Mouse (Mus musculus) erythroid progenitor cell, adult 5-6 weeks (primary cell): ENCODE measurements around the gene Rap1gap2. TPM values are rescaled to one million over a fixed set of nuclear protein-coding genes. Genes with fewer than 3 reads are reported as not detected.
"Not testable (repeated sequence)": the region's sequence is repeated elsewhere in the genome, so short reads cannot be mapped to it uniquely, and the experiment has no call there.

Source experiments
- ATAC-seq: replicated peaks from 2 replicates; pipeline ENCODE4 v1.8.0; 2016; ENCODE audit warnings: moderate number of reproducible peaks, mild to moderate bottlenecking, moderate TSS enrichment, inconsistent platforms; ENCODE audit not compliant: poor library complexity, low FRiP score, severe bottlenecking
- total RNA-seq, 2 experiments: library from RNA; stranded (forward) in 1 of 2; stranded (reverse) in 1 of 2; fragments of 150-400 nt in 1 of 2; fragments of 186-747, 209-891 nt in 1 of 2; gene quantifications; 2 replicates each; pipeline versions ENCODE4 v1.2.3 to v1.2.4; 2015 to 2017; ENCODE audit warnings: low replicate concordance in 2 of 2

Gene Rap1gap2
- total RNA-seq, 2 experiments from 2014 or later, result 1.3 to 3.0 TPM

- ATAC-seq, result no peak
Measured at GRCm38 (mm10) chr11:74582464-74582863, 28.3 kb downstream of the Rap1gap2 start.

DNA sequence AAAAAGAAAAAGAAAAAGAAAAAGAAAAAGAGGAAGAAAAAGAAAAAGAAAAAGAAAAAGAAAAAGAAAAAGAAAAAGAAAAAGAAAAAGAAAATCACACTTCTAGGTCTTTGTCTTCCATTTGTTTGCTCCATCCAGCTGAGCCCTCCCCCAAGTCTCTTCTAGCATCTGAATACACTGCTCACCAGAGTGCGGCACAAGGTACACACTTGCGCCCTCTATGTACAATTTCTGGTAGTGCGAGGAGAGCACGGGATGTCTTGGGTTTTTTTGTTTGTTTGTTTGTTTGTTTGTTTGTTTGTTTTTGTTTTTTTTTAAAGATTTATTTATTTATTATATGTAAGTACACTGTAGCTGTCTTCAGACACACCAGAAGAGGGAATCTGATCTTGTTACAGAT lies 29.4 kb downstream of the Rap1gap2 start:
- not testable (repeated sequence) for ATAC-seq

GRCm38 (mm10) chr11:74577068-74577467 lies 33.6 kb downstream of the Rap1gap2 start:
- ATAC-seq, result peak; percentile 75

GRCm38 (mm10) chr11:74575940-74576339 lies 34.8 kb downstream of the Rap1gap2 start:
- ATAC-seq, result peak; percentile 50

DNA sequence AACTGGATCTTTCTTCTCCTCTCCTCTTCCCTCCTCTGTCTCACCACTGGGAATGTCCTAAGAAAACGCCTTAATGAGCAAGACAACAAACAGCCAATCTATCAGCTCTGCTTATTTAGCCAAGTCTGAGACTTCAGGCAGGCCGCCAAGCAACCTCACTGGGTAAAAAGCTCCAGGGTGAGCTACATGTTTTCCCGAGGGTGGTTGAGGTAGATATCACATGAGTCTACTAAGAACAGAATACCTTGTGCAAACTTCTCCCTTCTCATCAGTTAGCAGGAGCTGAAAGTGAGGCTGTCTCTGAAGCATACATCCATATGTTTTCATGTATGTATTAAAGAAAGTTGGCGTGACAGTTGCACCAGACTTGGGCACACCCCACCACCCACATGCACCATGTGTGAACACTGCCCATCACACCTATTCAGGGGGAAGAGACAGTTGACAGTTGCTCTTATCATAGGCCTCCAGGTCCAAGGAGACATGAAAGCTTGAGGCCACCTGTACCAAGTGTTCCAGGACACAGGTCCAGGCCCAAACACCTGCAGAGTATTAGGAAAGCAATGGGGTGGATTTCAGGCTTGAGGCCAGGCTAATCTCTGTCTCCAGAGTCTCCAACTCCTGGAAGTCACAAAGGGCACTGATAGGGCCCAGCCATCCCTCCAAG lies 35.8 kb downstream of the Rap1gap2 start:
- peak; percentile 39 for ATAC-seq

- peak; percentile 81 for ATAC-seq
Measured at GRCm38 (mm10) chr11:74572459-74573061, 38.2 kb downstream of the Rap1gap2 start.

- no peak for ATAC-seq
Measured at GRCm38 (mm10) chr11:74569735-74570134, 41.0 kb downstream of the Rap1gap2 start.

DNA sequence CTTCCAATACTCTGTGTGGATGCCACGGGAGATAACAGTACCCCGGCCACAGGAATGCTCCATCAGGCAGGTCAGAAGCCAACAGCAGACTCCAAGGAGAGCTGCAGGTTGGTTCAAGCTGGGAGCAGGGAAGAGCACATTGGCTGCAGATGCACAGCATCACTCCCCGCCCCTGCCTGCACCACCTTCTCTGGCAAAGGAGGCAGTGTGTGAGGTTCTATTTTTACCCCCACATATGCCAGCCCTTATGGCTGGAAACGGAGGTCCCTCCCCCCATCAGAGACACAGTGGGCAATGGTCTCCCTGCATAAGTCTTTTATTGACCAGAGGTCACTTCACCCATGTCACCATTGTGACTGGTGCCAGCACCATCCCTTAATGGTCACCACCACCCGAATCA lies 42.3 kb downstream of the Rap1gap2 start:
- ATAC-seq, result no peak

DNA sequence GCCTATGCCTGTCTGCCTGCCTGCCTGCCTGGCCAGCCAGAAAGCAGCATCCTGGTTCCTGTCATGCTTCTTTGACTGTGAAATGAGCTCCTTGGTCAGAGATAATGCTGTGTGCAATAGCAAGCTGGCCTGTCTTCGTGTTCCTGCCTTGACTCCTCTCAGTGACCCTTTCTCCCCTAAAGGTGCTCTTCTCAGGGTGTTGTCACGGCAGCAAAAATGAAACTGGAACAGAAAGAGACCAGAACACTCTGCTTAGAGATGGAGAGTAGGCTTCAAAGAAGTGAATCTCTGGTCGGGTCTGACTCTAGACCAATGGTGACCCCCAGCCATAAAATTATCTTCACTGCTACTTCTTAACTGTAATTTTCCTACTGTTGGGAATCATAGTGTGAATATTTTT lies 42.7 kb downstream of the Rap1gap2 start:
- no peak for ATAC-seq

- ATAC-seq, result no peak
Measured at GRCm38 (mm10) chr11:74566326-74566874, 44.3 kb downstream of the Rap1gap2 start.

GRCm38 (mm10) chr11:74561392-74561791 lies 49.3 kb downstream of the Rap1gap2 start:
- ATAC-seq, result no peak

DNA sequence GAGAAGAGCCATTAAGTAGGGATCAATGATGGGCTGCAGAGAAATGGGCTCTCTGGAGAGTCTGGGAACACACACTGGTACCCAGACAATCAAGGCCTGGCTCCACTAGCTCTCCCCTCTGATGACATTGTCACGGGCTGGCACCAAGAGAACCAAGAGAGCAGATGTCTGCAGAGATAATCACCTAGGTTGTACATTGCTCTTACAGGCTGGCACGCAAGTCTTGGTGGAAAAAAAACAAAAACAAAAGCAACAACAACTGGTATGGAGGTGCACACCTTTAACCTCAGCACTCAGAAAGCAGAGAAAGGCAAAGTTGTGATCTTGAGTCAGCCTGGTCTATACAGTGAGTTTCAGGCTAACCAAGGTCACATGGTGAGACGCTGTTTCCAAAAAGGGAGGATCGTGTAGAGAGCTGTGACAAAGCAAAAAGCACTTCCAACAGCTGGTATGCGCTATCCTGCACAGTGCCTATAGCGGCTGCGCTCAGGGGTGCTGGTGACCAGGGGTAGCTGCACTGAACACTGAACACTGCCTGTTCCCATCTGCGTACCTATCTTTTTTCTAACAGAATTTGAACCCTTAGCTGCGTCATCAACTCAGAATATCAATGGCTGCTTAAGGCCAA lies 50.0 kb downstream of the Rap1gap2 start:
- ATAC-seq, result peak; percentile 82

DNA sequence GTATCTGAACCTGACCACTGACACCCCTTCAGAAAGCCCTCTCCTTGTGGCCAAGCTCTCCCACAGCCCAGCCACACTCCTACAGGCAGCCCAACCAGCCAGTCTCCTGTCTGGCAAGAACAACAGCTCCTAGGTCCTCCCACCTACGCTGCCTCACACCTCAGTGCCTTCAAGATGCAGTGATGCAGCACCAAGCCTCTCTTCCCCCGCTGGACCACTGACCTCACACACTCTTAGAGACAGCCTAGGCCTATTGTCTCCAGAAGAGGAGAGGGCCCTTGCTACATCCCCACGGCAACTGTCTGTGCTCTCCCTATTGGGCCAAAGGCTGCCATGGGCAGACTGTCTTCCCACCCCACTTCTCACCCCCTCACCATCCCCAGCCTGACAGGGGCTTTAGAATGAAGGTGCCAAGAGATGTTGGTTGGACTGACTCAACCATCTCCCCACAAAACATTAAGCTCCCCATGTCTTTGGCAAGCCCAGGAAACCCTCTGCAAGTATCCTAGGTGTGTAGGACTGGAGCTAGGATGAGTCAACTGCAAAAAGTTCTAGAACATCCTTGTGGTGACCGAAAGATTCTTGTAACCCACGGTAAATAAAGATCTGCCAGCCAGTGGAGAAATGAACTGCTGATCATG lies 50.8 kb downstream of the Rap1gap2 start:
- no peak for ATAC-seq

DNA sequence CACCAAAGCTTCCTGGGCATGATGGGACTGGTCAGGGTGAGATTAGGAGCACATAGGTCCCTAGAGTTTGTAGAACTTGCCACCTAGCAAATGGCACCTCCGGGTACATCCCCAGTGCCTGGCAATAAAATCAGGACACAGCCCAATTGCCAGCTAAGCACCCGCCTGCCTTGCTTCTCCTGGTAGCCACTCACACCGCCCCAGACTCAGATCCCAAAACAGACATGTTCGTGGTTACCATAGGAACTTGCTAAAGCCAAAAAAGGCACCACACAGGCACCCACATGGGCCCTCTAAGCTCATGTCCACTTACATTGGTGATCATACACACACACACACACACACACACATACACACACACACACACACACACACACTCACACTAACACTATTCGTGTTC lies 51.8 kb downstream of the Rap1gap2 start:
- ATAC-seq, result no peak

GRCm38 (mm10) chr11:74557456-74558230 lies 53.1 kb downstream of the Rap1gap2 start:
- ATAC-seq, result no peak

DNA sequence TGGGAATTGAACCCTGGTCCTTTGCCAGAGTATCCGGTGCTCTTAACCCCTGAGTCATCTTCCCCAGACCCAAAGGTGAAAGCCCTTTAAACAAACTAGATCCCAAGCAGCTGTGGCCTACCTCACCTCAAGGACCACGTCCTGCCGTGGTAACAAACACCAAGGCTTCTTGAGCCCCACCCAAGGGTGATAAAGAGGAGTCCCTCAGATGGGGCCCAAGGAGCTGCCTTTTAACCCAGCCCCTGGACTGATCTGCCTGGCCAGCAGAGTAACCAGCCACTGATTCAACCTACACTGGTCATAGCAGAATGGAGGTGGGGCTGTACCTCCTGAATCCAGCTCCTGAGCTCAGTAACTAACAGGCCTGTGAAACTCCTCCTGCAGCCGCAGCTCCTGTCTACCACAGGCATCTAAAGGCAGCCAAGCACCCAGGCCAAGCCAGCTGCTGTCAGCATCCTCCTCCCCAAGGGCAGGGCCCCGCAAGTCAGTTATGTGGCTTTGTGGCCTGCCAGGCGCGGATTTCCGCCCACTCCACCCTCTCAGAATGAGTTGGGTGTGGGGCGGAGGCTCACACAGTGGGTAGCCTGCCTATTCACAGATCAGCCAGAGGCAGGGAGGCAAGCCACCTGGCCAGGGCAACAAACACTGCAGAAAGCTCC lies 54.9 kb downstream of the Rap1gap2 start:
- peak; percentile 59 for ATAC-seq

- ATAC-seq, result no peak
Measured at GRCm38 (mm10) chr11:74554683-74555341, 55.9 kb downstream of the Rap1gap2 start.

DNA sequence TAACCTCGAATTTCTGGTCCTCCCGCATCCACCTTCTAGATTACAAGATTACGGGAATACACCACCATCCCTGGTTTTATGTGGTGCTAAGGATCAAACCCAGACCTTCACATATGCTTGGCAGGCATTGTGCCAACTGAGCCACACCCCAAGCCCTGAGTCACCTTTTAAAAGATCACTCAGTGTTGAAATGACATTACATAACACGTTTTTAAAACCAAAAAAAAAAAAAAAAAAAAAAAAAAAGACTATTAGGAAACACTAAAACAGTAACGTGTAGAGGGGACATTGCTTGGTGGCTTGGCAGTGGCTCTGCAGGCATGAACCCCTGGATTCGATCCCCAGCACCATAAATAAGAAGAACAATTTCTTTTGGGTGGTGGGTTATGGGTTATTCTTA lies 59.1 kb downstream of the Rap1gap2 start:
- ATAC-seq, result no peak

DNA sequence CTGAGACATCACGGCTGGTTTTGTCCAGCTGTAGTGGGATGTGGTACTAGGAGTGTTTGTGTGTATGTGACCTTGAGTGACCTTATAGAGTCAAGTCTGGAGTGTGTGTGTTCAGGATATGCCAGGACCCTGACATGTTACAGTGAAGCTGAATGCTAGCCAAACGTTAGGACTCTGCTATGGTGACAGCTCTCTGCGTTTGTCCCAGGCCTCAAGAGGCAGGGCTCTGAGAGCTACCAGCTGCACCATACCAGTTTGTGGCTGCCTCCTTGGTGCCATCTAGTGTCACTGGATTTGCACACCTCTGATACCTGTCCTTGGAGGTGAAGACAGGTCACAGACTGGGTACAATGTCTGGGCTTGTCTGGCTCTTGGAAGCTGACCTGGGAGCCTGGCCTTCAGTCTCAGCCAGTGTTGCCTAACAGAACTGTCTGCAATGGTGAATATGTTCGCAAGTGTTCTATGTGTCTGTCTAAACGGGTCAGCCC lies 60.1 kb downstream of the Rap1gap2 start:
- no peak for ATAC-seq
